Mouse (Mus musculus) activated CD4-positive, CD25-positive, alpha-beta regulatory T cell, adult 4 months (primary cell): ENCODE results near the gene Dpy19l2. TPM values are rescaled to one million over a fixed set of nuclear protein-coding genes. Genes with fewer than 3 reads are reported as not detected.
A peak's percentile ranks its signal among the peaks of the same experiment; 100 is the strongest.
"Not testable (repeated sequence)": the region's sequence is repeated elsewhere in the genome, so short reads cannot be mapped to it uniquely, and the experiment has no call there.

Experiments used
- ATAC-seq: one replicate; pipeline ENCODE4 v1.8.0; 2017
- polyA plus RNA-seq, 2 experiments: library from polyadenylated mRNA; unstranded; fragments of 100-300 nt; shearing (Covaris generic); gene quantifications; one replicate each; pipeline ENCODE4 v1.2.1; 2017

Dpy19l2 gene
- polyA plus RNA-seq = not detected

GRCm38 (mm10) chr9:24695700-24696404, at the start of gene Dpy19l2:
Gene Dpy19l2, minus strand, starts transcription at chr9:24696293.
- no peak for ATAC-seq

GRCm38 (mm10) chr9:24744958-24745357, 48.9 kb upstream of the Dpy19l2 start:
- ATAC-seq = peak; percentile 76

GRCm38 (mm10) chr9:24701246-24701645, 5.2 kb upstream of the Dpy19l2 start:
- ATAC-seq = no peak

GRCm38 (mm10) chr9:24696405-24696778, 299 bp upstream of the Dpy19l2 start:
- ATAC-seq = no peak

- not testable (repeated sequence) for ATAC-seq
Measured at GRCm38 (mm10) chr9:24637341-24637740, 58.8 kb downstream of the Dpy19l2 start.

GRCm38 (mm10) chr9:24624896-24625295, 71.2 kb downstream of the Dpy19l2 start, which contains the start of gene Cypt4:
Gene Cypt4, plus strand, starts transcription at chr9:24625196.
- ATAC-seq = no peak

- ATAC-seq = no peak
Measured at GRCm38 (mm10) chr9:24538159-24538558, 157.9 kb downstream of the Dpy19l2 start.

GRCm38 (mm10) chr9:24516575-24517139, 179.4 kb downstream of the Dpy19l2 start:
- peak; percentile 84 for ATAC-seq

GRCm38 (mm10) chr9:24514078-24514469, 182.0 kb downstream of the Dpy19l2 start:
- no peak for ATAC-seq

- ATAC-seq = no peak
Measured at GRCm38 (mm10) chr9:24513290-24514077, 182.6 kb downstream of the Dpy19l2 start.

- no peak for ATAC-seq
Measured at GRCm38 (mm10) chr9:24512121-24512539, 184.0 kb downstream of the Dpy19l2 start.

GRCm38 (mm10) chr9:24511371-24512120, 184.5 kb downstream of the Dpy19l2 start:
- ATAC-seq = no peak

- ATAC-seq = no peak
Measured at GRCm38 (mm10) chr9:24508880-24509279, 187.2 kb downstream of the Dpy19l2 start.

Other genes starting within 250 kb of the Dpy19l2 start
- 1 to 10 TPM; 4.5 to 9.2 TPM for gene Dpy19l1, start 193.2 kb downstream of the Dpy19l2 start, polyA plus RNA-seq
- gene Cypt4, start 71.1 kb downstream of the Dpy19l2 start, polyA plus RNA-seq = not detected
- under 1 TPM in 1 of 2 experiments, not detected in 1; 0.57 TPM for gene Tbx20, start 78.0 kb upstream of the Dpy19l2 start, polyA plus RNA-seq